Mouse (Mus musculus): Measurements from ENCODE around the gene Nos1ap. TPM values are rescaled to one million over a fixed set of nuclear protein-coding genes. Genes with fewer than 3 reads are reported as not detected.

Gene Nos1ap
- polyA plus RNA-seq, 1 experiment from 2014 or later, result 7.8 TPM

DNA sequence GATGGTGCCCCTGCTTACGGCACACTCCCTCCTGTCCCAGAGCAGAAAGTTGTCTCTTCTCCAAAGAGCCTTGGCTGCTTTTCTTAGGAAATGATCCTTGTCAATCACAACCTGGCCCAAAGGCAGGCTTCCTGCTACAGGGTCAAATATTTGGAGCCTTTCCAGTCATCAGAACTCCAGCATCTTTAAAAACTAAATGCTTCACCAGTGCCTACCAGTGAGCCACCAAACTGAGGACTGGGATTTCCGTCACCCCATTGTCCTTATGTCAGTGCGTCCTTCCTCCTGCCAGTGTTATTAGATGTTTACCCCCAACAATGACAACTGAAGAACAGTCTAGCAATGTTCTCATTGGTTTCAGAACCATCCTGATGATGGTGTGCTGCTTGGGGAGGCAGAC, 28.9 kb downstream of the Nos1ap start:
- Histone ChIP-seq H3K4me2 (no peak overlapping the region), H3K4me1 (ENCODE audit: control insufficient read depth, insufficient read depth, low read length) (no peaks in the 10 kb centered on the region), H3K27ac (ENCODE audit: low read depth, low read length) (no peak overlapping the region), H3K36me3 (ENCODE audit: control insufficient read depth, insufficient read depth, low read length) (no peaks in the 10 kb centered on the region), H3K9ac (ENCODE audit: low read length) (no peak overlapping the region), H3K4me3 (ENCODE audit: low read depth, low read length) (no peak overlapping the region), H3K9me3 (ENCODE audit: control insufficient read depth, low read length) (no peaks in the 10 kb centered on the region), H3K27me3 (ENCODE audit: control insufficient read depth, insufficient read depth, low read length) (no peaks in the 10 kb centered on the region)
- WGBS, result 89% methylated on average over 3 of the region's 3 CpGs
- DNase-seq (ENCODE audit: low spot score, missing footprints) (no peak), ATAC-seq (ENCODE audit: low FRiP score) (no peak)

DNA sequence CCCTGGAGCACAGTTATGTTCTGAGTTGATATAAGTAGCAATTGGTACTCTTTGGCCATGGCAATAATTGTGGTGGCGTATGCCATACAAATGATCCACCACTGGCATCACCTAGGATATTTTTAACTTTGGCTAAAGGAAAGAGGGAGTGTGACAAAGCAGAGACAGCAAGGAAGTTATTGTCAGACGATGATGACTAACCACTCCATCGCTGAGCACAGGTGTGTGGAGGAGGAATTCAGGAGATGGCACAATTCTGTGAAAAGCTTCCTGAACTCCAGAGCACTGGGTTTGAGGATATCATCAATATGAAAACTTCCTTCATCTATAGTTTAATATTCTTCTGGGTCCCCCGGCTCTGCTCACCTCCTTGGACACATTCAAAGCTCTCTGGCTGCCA, 31.7 kb downstream of the Nos1ap start:
- no peak overlapping the region for H3K4me3 ChIP-seq (ENCODE audit: low read depth, low read length)
- H3K27me3 ChIP-seq (ENCODE audit: control insufficient read depth, insufficient read depth, low read length), result no peaks in the 10 kb centered on the region
- DNase-seq (ENCODE audit: low spot score, missing footprints) (no peak), ATAC-seq (ENCODE audit: low FRiP score) (no peak)
- H3K36me3 ChIP-seq (ENCODE audit: control insufficient read depth, insufficient read depth, low read length), result no peaks in the 10 kb centered on the region
- no peak overlapping the region for H3K4me2 ChIP-seq
- H3K4me1 ChIP-seq (ENCODE audit: control insufficient read depth, insufficient read depth, low read length), result no peaks in the 10 kb centered on the region
- WGBS, result 92% methylated on average over 4 of the region's 4 CpGs
- H3K27ac ChIP-seq (ENCODE audit: low read depth, low read length), result no peak overlapping the region
- H3K9me3 ChIP-seq (ENCODE audit: control insufficient read depth, low read length), result no peaks in the 10 kb centered on the region
- H3K9ac ChIP-seq (ENCODE audit: low read length), result no peak overlapping the region

DNA sequence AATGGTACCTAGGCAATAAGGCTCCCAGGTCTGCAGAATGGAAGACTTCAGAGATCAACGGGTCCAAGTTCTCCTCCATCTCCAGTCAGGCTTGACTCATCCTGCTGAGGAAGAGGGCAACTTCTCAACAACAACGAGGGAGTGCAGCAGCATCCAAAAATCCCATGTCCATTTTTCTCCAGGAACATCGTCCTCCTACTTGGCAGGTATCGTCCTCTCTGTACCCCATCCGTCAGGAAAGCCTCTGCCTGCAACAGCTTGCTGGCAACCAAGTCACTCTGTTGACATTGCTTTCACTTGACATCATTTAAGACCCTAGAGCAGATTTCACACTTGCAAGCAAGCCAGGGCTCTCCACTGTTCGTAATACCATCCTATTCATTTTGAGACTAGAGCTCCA, 33.0 kb downstream of the Nos1ap start:
- 91% methylated on average over 6 of the region's 6 CpGs for WGBS
- no peak overlapping the region for H3K9ac ChIP-seq (ENCODE audit: low read length)

DNA sequence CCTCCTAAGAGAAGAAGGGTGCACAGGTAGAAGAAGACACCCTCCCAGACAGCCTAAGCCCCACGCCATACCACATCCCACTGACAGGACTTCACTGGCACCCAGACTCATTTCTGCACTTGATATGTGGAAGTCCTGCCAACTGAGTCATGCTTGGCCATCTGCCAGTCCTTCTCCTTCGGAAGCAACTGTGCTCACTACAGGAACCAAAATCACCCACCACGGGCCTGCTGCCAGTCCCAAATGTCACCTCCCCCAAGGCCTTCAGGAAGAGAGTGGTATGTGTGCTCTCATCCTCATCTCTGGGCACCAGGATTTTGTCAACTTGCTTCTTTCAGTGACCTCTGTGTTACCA, 34.7 kb downstream of the Nos1ap start:
- H3K27ac ChIP-seq (ENCODE audit: low read depth, low read length), result no peak overlapping the region
- no peaks in the 10 kb centered on the region for H3K27me3 ChIP-seq (ENCODE audit: control insufficient read depth, insufficient read depth, low read length)
- no peak overlapping the region for H3K9ac ChIP-seq (ENCODE audit: low read length)
- no peak overlapping the region for H3K4me2 ChIP-seq
- no peaks in the 10 kb centered on the region for H3K9me3 ChIP-seq (ENCODE audit: control insufficient read depth, low read length)
- no peaks in the 10 kb centered on the region for H3K36me3 ChIP-seq (ENCODE audit: control insufficient read depth, insufficient read depth, low read length)
- no peaks in the 10 kb centered on the region for H3K4me1 ChIP-seq (ENCODE audit: control insufficient read depth, insufficient read depth, low read length)
- 86% methylated on average over 3 of the region's 3 CpGs for WGBS
- no peak overlapping the region for H3K4me3 ChIP-seq (ENCODE audit: low read depth, low read length)
- no peak for DNase-seq (ENCODE audit: low spot score, missing footprints)
- no peak for ATAC-seq (ENCODE audit: low FRiP score)

More for the DNA sequence above, 33.0 kb downstream of the Nos1ap start:
- Histone ChIP-seq H3K36me3 (ENCODE audit: control insufficient read depth, insufficient read depth, low read length) (no peaks in the 10 kb centered on the region), H3K27ac (ENCODE audit: low read depth, low read length) (no peak overlapping the region), H3K9me3 (ENCODE audit: control insufficient read depth, low read length) (no peaks in the 10 kb centered on the region), H3K27me3 (ENCODE audit: control insufficient read depth, insufficient read depth, low read length) (no peaks in the 10 kb centered on the region), H3K4me1 (ENCODE audit: control insufficient read depth, insufficient read depth, low read length) (no peaks in the 10 kb centered on the region), H3K4me3 (ENCODE audit: low read depth, low read length) (no peak overlapping the region), H3K4me2 (no peak overlapping the region)
- DNase-seq (ENCODE audit: low spot score, missing footprints) (no peak), ATAC-seq (ENCODE audit: low FRiP score) (no peak)

DNA sequence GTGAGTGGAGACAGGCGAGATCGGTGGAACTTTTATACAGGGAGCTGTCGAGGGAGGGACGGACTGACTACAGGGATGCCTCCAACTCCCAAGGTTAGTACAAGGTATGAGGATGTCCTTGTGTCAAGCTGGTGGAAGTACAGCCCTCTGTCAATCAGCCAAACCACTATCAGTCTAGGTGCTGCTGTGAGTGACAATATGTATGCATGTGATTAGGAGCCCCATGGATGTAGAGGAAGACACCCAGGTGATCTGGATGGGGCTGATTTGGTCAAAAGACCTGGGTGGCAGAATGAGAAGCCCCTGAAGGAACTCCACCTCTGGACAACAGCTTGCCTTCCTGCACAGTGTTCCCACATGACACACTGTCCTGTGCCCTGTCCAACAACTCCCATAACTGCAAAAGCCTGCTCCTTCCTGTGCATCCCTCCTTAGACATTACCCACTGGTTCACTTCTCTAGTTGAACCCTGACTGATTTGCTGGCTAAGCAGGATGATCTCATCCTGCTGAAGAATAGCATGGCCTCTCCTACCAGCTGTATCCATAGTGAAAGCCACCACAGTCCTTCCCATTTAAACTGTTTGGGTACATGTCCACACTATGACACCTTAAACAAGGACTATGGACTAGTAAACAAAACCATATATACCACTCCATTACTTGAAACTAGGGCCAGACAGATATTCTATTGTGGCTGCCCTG, 35.3 kb downstream of the Nos1ap start:
- ATAC-seq (ENCODE audit: low FRiP score) (no peak), DNase-seq (ENCODE audit: low spot score, missing footprints) (no peak)
- H3K4me3 ChIP-seq (ENCODE audit: low read depth, low read length), result no peak overlapping the region
- no peaks in the 10 kb centered on the region for H3K9me3 ChIP-seq (ENCODE audit: control insufficient read depth, low read length)
- no peak overlapping the region for H3K27ac ChIP-seq (ENCODE audit: low read depth, low read length)
- no peaks in the 10 kb centered on the region for H3K36me3 ChIP-seq (ENCODE audit: control insufficient read depth, insufficient read depth, low read length)
- 94% methylated on average over 4 of the region's 4 CpGs for whole genome bisulfite sequencing
- H3K4me2 ChIP-seq, result no peak overlapping the region
- H3K9ac ChIP-seq (ENCODE audit: low read length), result no peak overlapping the region
- no peaks in the 10 kb centered on the region for H3K27me3 ChIP-seq (ENCODE audit: control insufficient read depth, insufficient read depth, low read length)
- H3K4me1 ChIP-seq (ENCODE audit: control insufficient read depth, insufficient read depth, low read length), result no peaks in the 10 kb centered on the region

DNA sequence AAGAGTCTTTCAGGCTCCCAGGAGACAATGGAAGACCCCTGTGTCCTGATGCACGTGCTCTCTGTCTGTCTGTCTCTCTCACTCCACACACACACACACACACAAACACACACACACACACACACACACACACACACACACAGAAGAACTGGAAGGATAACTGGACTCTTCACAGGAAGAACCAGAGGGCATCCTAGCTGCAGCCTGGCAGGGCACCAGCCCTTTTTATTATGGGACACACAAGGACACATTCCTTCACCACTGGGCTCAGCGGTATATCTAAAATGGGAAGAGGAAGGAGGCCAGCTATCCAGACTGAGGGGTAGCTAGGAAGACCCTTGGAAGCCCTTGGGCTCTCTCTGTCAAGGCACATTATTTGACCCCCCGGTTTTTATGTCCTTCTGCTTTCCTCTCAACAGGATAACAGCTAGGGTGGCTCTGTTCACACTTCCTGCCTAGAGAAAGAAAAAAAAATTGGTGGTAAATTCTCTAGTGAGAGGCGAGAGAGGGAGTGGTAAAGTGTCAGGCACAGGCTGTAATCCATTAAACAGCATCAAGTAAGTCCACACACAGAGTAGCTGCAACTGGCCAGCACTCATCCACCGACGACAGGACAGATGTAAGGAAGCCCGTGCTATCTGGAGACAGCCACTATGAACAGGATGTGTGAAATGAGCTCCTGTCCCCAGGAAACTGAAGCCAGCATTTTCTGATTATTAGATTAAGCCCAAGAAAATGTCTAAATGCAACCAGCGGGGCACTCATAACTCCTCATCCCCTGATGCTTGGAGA, 38.8 kb downstream of the Nos1ap start:
- 70% methylated on average over 8 of the region's 8 CpGs for WGBS
- Histone ChIP-seq H3K4me2 (no peak overlapping the region), H3K27me3 (ENCODE audit: control insufficient read depth, insufficient read depth, low read length) (no peaks in the 10 kb centered on the region), H3K4me1 (ENCODE audit: control insufficient read depth, insufficient read depth, low read length) (no peaks in the 10 kb centered on the region), H3K9me3 (ENCODE audit: control insufficient read depth, low read length) (no peaks in the 10 kb centered on the region), H3K36me3 (ENCODE audit: control insufficient read depth, insufficient read depth, low read length) (no peaks in the 10 kb centered on the region), H3K4me3 (ENCODE audit: low read depth, low read length) (no peak overlapping the region), H3K9ac (ENCODE audit: low read length) (no peak overlapping the region), H3K27ac (ENCODE audit: low read depth, low read length) (no peak overlapping the region)
- ATAC-seq (ENCODE audit: low FRiP score) (no peak), DNase-seq (ENCODE audit: low spot score, missing footprints) (no peak)

DNA sequence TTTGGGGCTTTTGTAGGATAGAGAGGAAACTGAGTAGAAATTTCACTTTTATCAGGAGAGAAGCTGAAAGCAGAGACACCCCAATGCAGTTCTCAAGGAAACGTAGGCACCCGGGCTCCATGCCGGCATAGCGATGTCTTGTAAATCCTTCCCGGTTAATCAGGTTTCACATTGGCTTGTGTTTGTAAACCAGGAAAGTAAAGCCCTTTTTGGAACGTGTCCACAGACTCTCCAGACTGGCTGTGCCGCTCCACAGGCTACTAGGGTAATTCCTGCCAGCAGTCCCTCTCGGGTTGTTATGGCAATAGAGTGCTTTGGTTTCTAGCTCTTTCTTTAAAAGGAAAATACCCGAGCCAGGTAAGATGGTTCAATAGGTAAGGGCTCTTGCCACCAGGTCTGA, 40.6 kb downstream of the Nos1ap start:
- H3K9ac ChIP-seq (ENCODE audit: low read length), result no peak overlapping the region
- no peak overlapping the region for H3K4me2 ChIP-seq
- ATAC-seq (ENCODE audit: low FRiP score) (no peak), DNase-seq (ENCODE audit: low spot score, missing footprints) (no peak)
- no peaks in the 10 kb centered on the region for H3K36me3 ChIP-seq (ENCODE audit: control insufficient read depth, insufficient read depth, low read length)
- no peaks in the 10 kb centered on the region for H3K9me3 ChIP-seq (ENCODE audit: control insufficient read depth, low read length)
- H3K27me3 ChIP-seq (ENCODE audit: control insufficient read depth, insufficient read depth, low read length), result no peaks in the 10 kb centered on the region
- H3K4me3 ChIP-seq (ENCODE audit: low read depth, low read length), result no peak overlapping the region
- H3K4me1 ChIP-seq (ENCODE audit: control insufficient read depth, insufficient read depth, low read length), result no peaks in the 10 kb centered on the region
- WGBS, result 68% methylated on average over 9 of the region's 9 CpGs
- H3K27ac ChIP-seq (ENCODE audit: low read depth, low read length), result no peak overlapping the region

DNA sequence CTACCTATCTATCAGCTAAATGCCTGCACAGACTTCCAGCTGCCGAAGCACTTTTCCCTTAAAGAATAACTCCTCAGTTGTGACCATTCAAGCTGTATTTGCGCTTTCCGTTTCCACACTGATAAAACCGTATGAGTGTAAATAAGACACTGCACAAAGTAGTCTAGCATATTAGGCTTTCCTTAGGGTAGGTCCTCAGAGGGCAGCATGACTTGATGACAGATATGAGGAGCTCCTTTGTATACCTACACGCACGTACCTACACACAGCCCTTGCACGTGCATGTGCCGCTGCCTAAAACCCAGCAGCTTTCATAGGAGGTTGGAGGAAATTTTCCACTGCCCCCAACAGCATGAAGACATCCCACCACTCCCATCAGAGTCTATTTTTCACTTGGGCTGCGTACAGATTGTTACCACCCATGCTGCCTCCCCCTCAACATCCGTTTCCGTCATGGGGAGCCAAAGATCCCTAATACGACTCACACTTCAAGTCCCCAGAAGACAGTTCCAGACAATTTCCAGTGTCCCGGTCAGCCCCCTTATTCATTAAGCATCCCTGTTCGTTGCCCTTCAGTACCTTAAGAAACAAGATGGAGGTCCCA, 41.4 kb downstream of the Nos1ap start:
- H3K4me3 ChIP-seq (ENCODE audit: low read depth, low read length), result no peak overlapping the region
- H3K9me3 ChIP-seq (ENCODE audit: control insufficient read depth, low read length), result no peaks in the 10 kb centered on the region
- H3K27ac ChIP-seq (ENCODE audit: low read depth, low read length), result no peak overlapping the region
- no peak for ATAC-seq (ENCODE audit: low FRiP score)
- no peaks in the 10 kb centered on the region for H3K36me3 ChIP-seq (ENCODE audit: control insufficient read depth, insufficient read depth, low read length)
- H3K4me2 ChIP-seq, result no peak overlapping the region
- no peak overlapping the region for H3K9ac ChIP-seq (ENCODE audit: low read length)
- H3K27me3 ChIP-seq (ENCODE audit: control insufficient read depth, insufficient read depth, low read length), result no peaks in the 10 kb centered on the region
- DNase-seq (ENCODE audit: low spot score, missing footprints), result no peak
- H3K4me1 ChIP-seq (ENCODE audit: control insufficient read depth, insufficient read depth, low read length), result no peaks in the 10 kb centered on the region
- 92% methylated on average over 14 of the region's 14 CpGs for WGBS

DNA sequence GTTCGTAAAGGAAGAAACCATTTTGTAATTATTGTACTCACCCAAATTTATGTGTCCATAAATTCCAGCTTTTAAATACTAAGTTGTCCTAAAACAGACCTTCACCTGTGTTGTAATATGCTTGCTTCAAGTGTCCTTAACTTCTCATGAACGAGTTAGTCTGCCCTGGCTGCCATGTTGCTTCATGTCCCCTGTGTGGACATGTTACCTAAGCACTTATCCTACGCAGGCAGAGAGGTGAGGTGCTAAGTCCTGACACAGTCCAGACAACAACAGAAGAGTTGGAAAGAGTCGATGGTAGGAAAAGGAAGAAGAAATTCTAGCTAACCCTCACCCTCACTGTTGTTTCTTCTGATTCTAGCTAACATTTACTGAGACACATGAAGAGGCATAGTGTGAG, 43.4 kb downstream of the Nos1ap start:
- Histone ChIP-seq H3K9me3 (ENCODE audit: control insufficient read depth, low read length) (no peaks in the 10 kb centered on the region), H3K4me3 (ENCODE audit: low read depth, low read length) (no peak overlapping the region), H3K9ac (ENCODE audit: low read length) (no peak overlapping the region), H3K27me3 (ENCODE audit: control insufficient read depth, insufficient read depth, low read length) (no peaks in the 10 kb centered on the region), H3K36me3 (ENCODE audit: control insufficient read depth, insufficient read depth, low read length) (no peaks in the 10 kb centered on the region), H3K27ac (ENCODE audit: low read depth, low read length) (no peak overlapping the region), H3K4me1 (ENCODE audit: control insufficient read depth, insufficient read depth, low read length) (no peaks in the 10 kb centered on the region), H3K4me2 (no peak overlapping the region)
- DNase-seq (ENCODE audit: low spot score, missing footprints), result no peak
- no peak for ATAC-seq (ENCODE audit: low FRiP score)
- WGBS, result 85% methylated on average over 4 of the region's 4 CpGs

All from midbrain, embryonic 11.5 days (tissue).